Mouse (Mus musculus): Measurements from ENCODE around the gene Foxn3. TPM values are rescaled to one million over a fixed set of nuclear protein-coding genes. Genes with fewer than 3 reads are reported as not detected.

Foxn3 gene
- total and polyA plus RNA-seq, 3 experiments = 9.7 to 26.8 (median 11.0) TPM

DNA sequence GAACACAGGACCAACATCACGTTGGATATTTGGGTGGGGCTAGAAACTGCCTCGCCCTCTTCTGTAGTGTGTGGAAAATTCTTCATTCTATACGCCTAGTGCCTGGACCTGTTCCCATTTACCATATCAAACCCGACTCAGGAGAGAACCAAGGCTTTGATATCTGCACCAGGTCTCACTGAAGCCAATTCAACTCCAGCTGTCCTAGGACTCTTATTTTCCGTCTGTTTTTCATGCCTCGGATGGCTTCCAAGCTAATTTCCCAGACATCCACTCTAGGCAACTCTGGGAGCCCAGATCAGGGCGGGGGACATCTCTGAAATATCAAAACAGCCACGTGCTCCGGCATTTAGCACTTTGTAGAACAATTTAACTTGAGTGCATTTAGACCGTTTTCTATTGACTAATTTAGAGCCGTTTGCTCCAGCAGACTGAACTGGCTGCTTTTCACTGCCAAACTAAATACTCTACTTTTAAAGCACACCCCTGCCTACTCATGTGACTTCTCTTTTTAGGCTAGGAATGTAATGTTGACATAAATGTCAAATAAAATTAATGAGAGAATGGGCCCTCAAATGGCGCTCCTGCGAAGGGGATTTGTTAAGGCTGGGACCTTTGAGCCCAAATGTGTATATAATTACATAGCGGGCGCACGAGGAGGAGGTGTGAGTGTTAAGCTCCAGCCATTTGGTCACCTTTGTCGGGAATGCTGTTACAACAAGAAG lies 33.5 kb downstream of the Foxn3 start:
- no peak for DNase-seq (ENCODE audit: extremely low read depth)
- in situ Hi-C loops (cut with MboI; ENCODE audit: low pct_ligation_motif_present, low pct_unique_long_range_greater_than_20kb, low sequenced_read_pairs) = no loop called here
- dilution Hi-C loops (cut with MboI; ENCODE audit: extremely low pct_ligation_motif_present, extremely low pct_unique_long_range_greater_than_20kb, low sequenced_read_pairs) = no loop called here
- Histone ChIP-seq H3K9me3 (replicated peaks; ENCODE audit: low read length) (peaks cover 11% of the 10 kb centered on the region), H3K4me1 (ENCODE audit: control insufficient read depth in 1 of 2, insufficient read depth in 2 of 2) (peaks cover 4 to 15% of the 10 kb centered on the region in 2 experiments), H3K36me3 (replicated peaks in 1 of 2; ENCODE audit: control insufficient read depth in 1 of 2, insufficient read depth in 1 of 2, low read length in 1 of 2) (peaks cover 7 to 47% of the 10 kb centered on the region in 2 experiments), H3K9ac (ENCODE audit: insufficient read depth, low read depth) (no peak overlapping the region), H3K4me3 (replicated peaks in 1 of 3; ENCODE audit: low read depth in 2 of 3, low read length in 2 of 3, poor library complexity in 1 of 3) (no peak overlapping the region), H3K79me2 (replicated peaks; ENCODE audit: control insufficient read depth, extremely low read depth, insufficient read depth, poor library complexity, severe bottlenecking) (no peaks in the 10 kb centered on the region; the same call in 1 of the 2 replicates), H3K27ac (ENCODE audit: insufficient read depth, low read depth) (no peak overlapping the region), H3K27me3 (replicated peaks) (no peaks in the 10 kb centered on the region), H3K4me2 (ENCODE audit: insufficient read depth, low read depth, poor library complexity, severe bottlenecking) (no peak overlapping the region)
- TF ChIP-seq NRF1 (IDR thresholded peaks at IDR 0.05; ENCODE audit: low read depth, low read length) (no peak), E2F4 (IDR thresholded peaks at IDR 0.05; ENCODE audit: insufficient replicate concordance, low read depth, low read length) (no peak), HCFC1 (IDR thresholded peaks at IDR 0.05; ENCODE audit: low read depth, low read length) (no peak), ZKSCAN1 (IDR thresholded peaks at IDR 0.05; ENCODE audit: borderline replicate concordance, low read depth, low read length) (no peak), UBTF (IDR thresholded peaks at IDR 0.05; ENCODE audit: low read depth, low read length) (no peak), ETS1 (conservative IDR thresholded peaks at IDR 0.05; ENCODE audit: low read depth, low read length) (no peak), TBP (conservative IDR thresholded peaks at IDR 0.05; ENCODE audit: low read depth, low read length) (no peak), ZC3H11A (IDR thresholded peaks at IDR 0.05; ENCODE audit: low read depth, low read length) (no peak), MAFK (IDR thresholded peaks at IDR 0.05; ENCODE audit: insufficient replicate concordance, low read length) (no peak), JUN (IDR thresholded peaks at IDR 0.05; ENCODE audit: insufficient read depth, low read depth, low read length) (no peak), RCOR1 (conservative IDR thresholded peaks at IDR 0.05; ENCODE audit: low read depth, low read length) (no peak), BHLHE40 (IDR thresholded peaks at IDR 0.05; ENCODE audit: low read depth, low read length) (no peak)

DNA sequence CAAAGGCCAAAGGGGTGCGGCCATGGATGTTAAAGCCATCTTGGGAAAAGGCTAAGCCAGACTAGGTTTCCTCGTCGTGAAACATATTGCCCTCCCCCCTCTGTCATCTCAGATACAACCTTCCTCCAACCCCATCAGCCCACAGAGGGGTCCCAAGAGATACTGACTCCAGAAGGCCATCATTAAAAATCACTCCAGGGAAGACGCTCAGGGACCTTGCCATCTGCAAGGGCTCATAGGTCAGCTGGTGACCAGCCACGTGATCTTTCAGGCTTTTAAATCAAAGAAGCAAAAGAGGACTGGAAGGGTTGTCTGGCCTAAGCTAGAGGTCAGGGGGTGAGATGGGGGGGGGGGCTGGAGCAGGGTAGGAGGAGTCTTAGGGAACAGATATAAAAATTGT lies 34.4 kb downstream of the Foxn3 start:
- in situ Hi-C loops (cut with MboI; ENCODE audit: low pct_ligation_motif_present, low pct_unique_long_range_greater_than_20kb, low sequenced_read_pairs) (no loop called here), dilution Hi-C loops (cut with MboI; ENCODE audit: extremely low pct_ligation_motif_present, extremely low pct_unique_long_range_greater_than_20kb, low sequenced_read_pairs) (no loop called here)
- no peak for TF ChIP-seq USF2 (conservative IDR thresholded peaks at IDR 0.05; ENCODE audit: low read depth, low read length)

More for the DNA sequence above, 34.4 kb downstream of the Foxn3 start:
- H3K36me3 ChIP-seq (replicated peaks in 1 of 2; ENCODE audit: control insufficient read depth in 1 of 2, insufficient read depth in 1 of 2, low read length in 1 of 2) = peaks cover under 1 to 46% of the 10 kb centered on the region in 2 experiments
- peaks cover 3% of the 10 kb centered on the region for H3K9me3 ChIP-seq (replicated peaks; ENCODE audit: low read length)
- H3K4me1 ChIP-seq (ENCODE audit: control insufficient read depth in 1 of 2, insufficient read depth in 2 of 2) = peaks cover 7 to 24% of the 10 kb centered on the region in 2 experiments
- no peak overlapping the region for H3K4me2 ChIP-seq (ENCODE audit: insufficient read depth, low read depth, poor library complexity, severe bottlenecking)
- no peaks in the 10 kb centered on the region; the same call in 1 of the 2 replicates for H3K79me2 ChIP-seq (replicated peaks; ENCODE audit: control insufficient read depth, extremely low read depth, insufficient read depth, poor library complexity, severe bottlenecking)
- no peak overlapping the region for H3K4me3 ChIP-seq (replicated peaks in 1 of 3; ENCODE audit: low read depth in 2 of 3, low read length in 2 of 3, poor library complexity in 1 of 3)
- no peaks in the 10 kb centered on the region for H3K27me3 ChIP-seq (replicated peaks)
- H3K27ac ChIP-seq (ENCODE audit: insufficient read depth, low read depth) = no peak overlapping the region
- no peak overlapping the region for H3K9ac ChIP-seq (ENCODE audit: insufficient read depth, low read depth)
- no peak for DNase-seq (ENCODE audit: extremely low read depth)

Data from CH12.LX (cell line).